Mouse (Mus musculus) E14TG2a.4 (cell line): ENCODE results near the gene Carns1.

Experiments
- CTCF ChIP-seq: conservative IDR thresholded peaks from 2 replicates; pipeline ENCODE4 v1.5.1; 2014; ENCODE audit warnings: low read length
- POU5F1 ChIP-seq: IDR thresholded peaks from 2 replicates; pipeline ENCODE4 v1.6.1; 2014; ENCODE audit warnings: low read length, borderline replicate concordance

DNA sequence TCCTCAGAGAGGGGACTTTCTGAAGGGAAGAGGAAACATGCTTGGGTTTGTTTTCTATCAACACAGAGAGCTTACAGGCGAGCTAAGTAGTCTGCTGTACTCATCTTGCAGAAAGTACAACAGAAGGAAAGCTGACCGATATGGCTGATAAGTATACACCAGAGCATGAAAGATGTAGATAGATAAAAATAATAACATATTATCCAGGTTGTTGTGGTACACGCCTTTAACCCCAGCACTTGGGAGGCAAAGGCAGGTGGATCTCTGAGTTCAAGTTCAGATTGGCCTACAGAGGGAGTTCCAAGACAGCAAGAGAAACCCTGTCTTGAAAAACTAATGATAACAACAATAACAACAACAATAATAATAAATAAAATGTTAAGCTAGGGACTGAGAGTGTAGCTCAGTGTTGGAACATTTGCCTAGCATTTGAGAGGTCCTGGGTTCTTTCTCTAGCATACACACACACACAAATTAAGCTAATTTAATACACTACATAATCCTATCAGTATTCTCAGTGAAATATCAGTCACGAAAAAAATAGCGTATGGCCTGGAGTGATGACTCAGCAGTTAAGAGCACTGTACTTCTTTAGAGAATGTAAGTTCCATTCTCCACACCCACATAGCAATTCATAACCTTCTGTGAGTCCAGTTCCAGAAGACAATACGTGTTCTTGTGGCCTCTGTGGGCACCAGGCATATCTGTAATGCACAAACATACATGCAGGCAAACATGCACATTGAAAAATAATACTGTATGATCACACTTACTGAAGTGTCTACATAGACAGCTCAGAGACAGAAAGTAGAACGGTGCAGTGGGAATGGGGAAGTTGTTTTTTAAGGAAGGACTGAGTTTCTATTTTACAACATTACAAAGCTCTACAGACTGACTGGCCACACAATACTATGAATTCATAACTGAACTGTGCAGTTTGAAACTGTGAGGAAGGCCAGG lies 52.6 kb downstream of the Carns1 start:
- TF ChIP-seq POU5F1 (no peak), CTCF (no peak)
